Mouse (Mus musculus) heart, postnatal 0 days (tissue): ENCODE results near the gene Creb5. TPM values are rescaled to one million over a fixed set of nuclear protein-coding genes. Genes with fewer than 3 reads are reported as not detected.

Experiments
- ATAC-seq: fragments of 200-750 bp; cut with Nextera tagmentation; 2 replicates; pipeline ENCODE4 v1.8.0; 2017; ENCODE audit warnings: low read depth, moderate number of reproducible peaks, moderate library complexity; ENCODE audit not compliant: insufficient read depth
- DNase-seq: peaks from one replicate; pipeline ENCODE4 v3.0.0-alpha.2; 2016; ENCODE audit warnings: low spot score
- H3K27ac ChIP-seq: fragments of 300-500 bp; sonication (generic); 2 replicates; pipeline ENCODE4 v1.5.1; 2014; ENCODE audit warnings: low read depth, mild to moderate bottlenecking
- H3K27me3 ChIP-seq: fragments of 300-500 bp; sonication (generic); 2 replicates; pipeline ENCODE4 v1.6.1; 2014; ENCODE audit warnings: low read length, mixed read lengths; ENCODE audit not compliant: control insufficient read depth, insufficient read depth
- H3K36me3 ChIP-seq: fragments of 300-500 bp; sonication (generic); replicated peaks from 2 replicates; pipeline ENCODE4 v1.6.1; 2014; ENCODE audit warnings: low read length, mixed read lengths; ENCODE audit not compliant: control insufficient read depth, insufficient read depth
- H3K4me1 ChIP-seq: fragments of 300-500 bp; sonication (generic); 2 replicates; pipeline ENCODE4 v1.6.1; 2014; ENCODE audit warnings: antibody characterized with exemption; ENCODE audit not compliant: control insufficient read depth, insufficient read depth
- H3K4me2 ChIP-seq: fragments of 300-500 bp; sonication (generic); 2 replicates; pipeline ENCODE4 v1.6.1; 2014; ENCODE audit warnings: low read depth, mild to moderate bottlenecking, low read length, moderate library complexity
- H3K4me3 ChIP-seq: fragments of 300-500 bp; sonication (generic); 2 replicates; pipeline ENCODE4 v1.5.1; 2014; ENCODE audit warnings: low read depth, low read length
- H3K9ac ChIP-seq: fragments of 300-500 bp; sonication (generic); replicated peaks from 2 replicates; pipeline ENCODE4 v1.6.1; 2014; ENCODE audit warnings: low read depth, low read length, mixed read lengths
- H3K9me3 ChIP-seq: fragments of 300-500 bp; sonication (generic); replicated peaks from 2 replicates; pipeline ENCODE4 v1.6.1; 2016; ENCODE audit warnings: low read length; ENCODE audit not compliant: control insufficient read depth
- CTCF ChIP-seq: IDR thresholded peaks from 2 replicates; pipeline ENCODE4 v1.5.1; 2016; ENCODE audit warnings: antibody characterized with exemption, control low read depth, low read depth
- EP300 ChIP-seq: IDR thresholded peaks from 2 replicates; pipeline ENCODE4 v1.6.1; 2016; ENCODE audit warnings: antibody characterized with exemption, low read depth
- WGBS: fragments of 180-500 bp; shearing (Covaris S2); extraction: QIAGEN DNeasy Blood & Tissue Kit; methylation state at CpG from one replicate; pipeline ENCODE4 v1.1.7; 2014; 5-methylcytosine and 5-hydroxymethylcytosine counted together
- polyA plus RNA-seq: library from polyadenylated mRNA; unstranded; fragments of >200 nt; fragmentation: Nextera tagmentation; extraction: Ambion mirVana; gene quantifications from 2 replicates; pipeline ENCODE4 v1.2.1, GENCODE M21; 2015
- total RNA-seq: library from RNA; depleted of rRNA; stranded (reverse); fragments of >200 nt; gene quantifications from 2 replicates; pipeline ENCODE4 v1.2.3, GENCODE M21; 2014; ENCODE audit warnings: low replicate concordance

Creb5 gene
- total and polyA plus RNA-seq, 2 experiments from 2014 or later, result 13.5 to 17.8 TPM

GRCm38 (mm10) chr6:53490917-53491316 lies 203.8 kb downstream of the Creb5 start:
- TF ChIP-seq CTCF (peak; percentile 11; the same call in 1 of the 2 replicates), EP300 (no peak)

GRCm38 (mm10) chr6:53491331-53491730 lies 204.3 kb downstream of the Creb5 start:
- H3K4me1 ChIP-seq, result peaks cover 7% of the 10 kb centered on the region; the same call in 1 of the 2 replicates
- no peak overlapping the region for H3K9ac ChIP-seq
- H3K27ac ChIP-seq, result no peak overlapping the region
- no peaks in the 10 kb centered on the region for H3K9me3 ChIP-seq
- 86% methylated on average over 4 of the region's 4 CpGs for WGBS
- H3K4me3 ChIP-seq, result no peak overlapping the region
- no peaks in the 10 kb centered on the region for H3K27me3 ChIP-seq
- H3K36me3 ChIP-seq, result no peaks in the 10 kb centered on the region
- ATAC-seq, result no peak
- DNase-seq, result no peak
- TF ChIP-seq EP300 (no peak), CTCF (no peak)
- H3K4me2 ChIP-seq, result no peak overlapping the region

More at GRCm38 (mm10) chr6:53490917-53491316, 203.8 kb downstream of the Creb5 start:
- Histone ChIP-seq H3K27me3 (no peaks in the 10 kb centered on the region), H3K27ac (no peak overlapping the region), H3K4me1 (peaks cover 7% of the 10 kb centered on the region; the same call in 1 of the 2 replicates), H3K4me3 (no peak overlapping the region), H3K4me2 (no peak overlapping the region), H3K9me3 (no peaks in the 10 kb centered on the region), H3K36me3 (no peaks in the 10 kb centered on the region), H3K9ac (no peak overlapping the region)
- DNase-seq, result no peak
- no peak for ATAC-seq
- WGBS, result 93% methylated on average over 6 of the region's 6 CpGs

GRCm38 (mm10) chr6:53493864-53494263 lies 206.8 kb downstream of the Creb5 start:
- no peak for DNase-seq
- ATAC-seq, result no peak
- Histone ChIP-seq H3K9ac (no peak overlapping the region), H3K27ac (peak overlapping the region; percentile 15; the same call in 1 of the 2 replicates), H3K4me2 (no peak overlapping the region), H3K4me3 (no peak overlapping the region), H3K4me1 (peaks cover 7% of the 10 kb centered on the region; the same call in 1 of the 2 replicates), H3K27me3 (no peaks in the 10 kb centered on the region), H3K36me3 (no peaks in the 10 kb centered on the region), H3K9me3 (no peaks in the 10 kb centered on the region)
- TF ChIP-seq CTCF (no peak), EP300 (no peak)
- 47% methylated on average over 5 of the region's 5 CpGs for WGBS

- TF ChIP-seq EP300 (no peak), CTCF (no peak)
- H3K4me2 ChIP-seq, result no peak overlapping the region
- H3K36me3 ChIP-seq, result no peaks in the 10 kb centered on the region
- DNase-seq (no peak), ATAC-seq (no peak)
- no peaks in the 10 kb centered on the region for H3K27me3 ChIP-seq
- no peak overlapping the region for H3K27ac ChIP-seq
- H3K9me3 ChIP-seq, result no peaks in the 10 kb centered on the region
- no peak overlapping the region for H3K9ac ChIP-seq
- peaks cover 7% of the 10 kb centered on the region; the same call in 1 of the 2 replicates for H3K4me1 ChIP-seq
- 76% methylated on average over 5 of the region's 5 CpGs for WGBS
- H3K4me3 ChIP-seq, result no peak overlapping the region
Observed at GRCm38 (mm10) chr6:53495667-53496066, 208.6 kb downstream of the Creb5 start.

DNA sequence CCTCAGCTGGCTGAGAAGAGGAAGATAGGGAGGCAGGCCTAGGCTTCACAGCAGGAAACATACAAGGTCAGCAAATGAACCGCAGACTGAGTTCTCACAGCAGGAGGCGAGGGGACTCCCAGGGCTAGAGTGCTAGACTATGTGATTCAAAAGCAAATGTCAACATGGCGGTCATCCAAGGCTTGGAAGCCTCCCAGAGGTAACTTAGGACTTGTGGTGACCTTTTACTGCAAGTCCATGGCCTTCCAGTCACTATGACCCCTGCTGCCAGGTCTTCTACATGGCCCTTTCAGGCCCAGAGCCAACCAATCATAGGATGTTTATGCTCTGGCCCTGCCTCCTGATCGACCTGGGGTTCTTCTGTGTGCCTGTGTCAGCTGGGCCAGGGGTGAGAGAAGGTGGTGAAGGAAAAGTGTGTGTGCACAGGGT lies 209.3 kb downstream of the Creb5 start:
- Histone ChIP-seq H3K36me3 (no peaks in the 10 kb centered on the region), H3K4me1 (peaks cover 7% of the 10 kb centered on the region; the same call in 1 of the 2 replicates), H3K27me3 (no peaks in the 10 kb centered on the region), H3K4me2 (no peak overlapping the region), H3K9me3 (no peaks in the 10 kb centered on the region), H3K9ac (no peak overlapping the region), H3K4me3 (no peak overlapping the region), H3K27ac (no peak overlapping the region)
- TF ChIP-seq CTCF (no peak), EP300 (no peak)
- DNase-seq, result no peak
- WGBS, result 51% methylated on average over 4 of the region's 4 CpGs
- ATAC-seq, result peak; percentile 24; the same call in 1 of the 2 replicates
